ENCODE assay signal across 23 mouse cellular contexts in genomic region chr12:107771809-107772208, GRCm38 (mm10).
DNase-seq lines count a peak whose midpoint lies in the region; ATAC-seq lines count a peak whose summit lies in the region.
"Had no signal": no experiment of that assay in that cellular context is flagged by ENCODE, and none has a peak within 500 bp of the region (broad histone marks: within the 10 kb centered on the region; RNA-seq: fewer than 3 reads in every experiment).

No protein-coding gene starts in this region.

- no peak for DNase-seq in kidney, adult 11 months
- DNase-seq in kidney, postnatal 25 days: no peak
- peak; percentile 18 for DNase-seq in R1 (ENCODE audit: low read depth, low spot score)
- DNase-seq in induced T-regulatory cell, adult 2 months (ENCODE audit: low read depth): peak; percentile 23
- no peak for DNase-seq in thymus, postnatal 25 days
- DNase-seq: adrenal gland, adult 8-10 months; adrenal gland, postnatal 14 days; adrenal gland, postnatal 36 days; B cell, adult 2 months; cerebellum, adult 11-12 months; cerebellum, adult 2 months; cerebellum, adult 9-10 months; cerebellum, postnatal 10 days; cerebellum, postnatal 25 days had no signal

- no peaks in the 10 kb centered on the region for H3K27me3 ChIP-seq in kidney, embryonic 14.5 days (ENCODE audit: control insufficient read depth, insufficient read depth, low read length)
- no peaks in the 10 kb centered on the region for H3K27me3 ChIP-seq in kidney, embryonic 16.5 days (ENCODE audit: insufficient read depth, low read length)
- H3K27me3 ChIP-seq: CH12.LX; embryonic facial prominence, embryonic 12.5 days; forebrain, embryonic 13.5 days; forebrain, embryonic 15.5 days; Patski had no signal

- no peak overlapping the region for H3K4me2 ChIP-seq in kidney, embryonic 14.5 days (replicated peaks; ENCODE audit: low read depth, low read length)
- H3K4me2 ChIP-seq in kidney, embryonic 16.5 days (replicated peaks; ENCODE audit: low read depth, low read length): no peak overlapping the region
- H3K4me2 ChIP-seq: embryonic facial prominence, embryonic 12.5 days; forebrain, embryonic 13.5 days; forebrain, embryonic 15.5 days had no signal

- no peaks in the 10 kb centered on the region for H3K9me3 ChIP-seq in kidney, embryonic 14.5 days (ENCODE audit: control insufficient read depth, low read length)
- H3K9me3 ChIP-seq in kidney, embryonic 16.5 days (ENCODE audit: low read length): no peaks in the 10 kb centered on the region
- H3K9me3 ChIP-seq: embryonic facial prominence, embryonic 12.5 days; forebrain, embryonic 13.5 days; forebrain, embryonic 15.5 days had no signal

- no peaks in the 10 kb centered on the region for H3K4me1 ChIP-seq in kidney, embryonic 14.5 days (ENCODE audit: control insufficient read depth, insufficient read depth, low read length)
- no peaks in the 10 kb centered on the region for H3K4me1 ChIP-seq in kidney, embryonic 16.5 days (ENCODE audit: insufficient read depth, low read length)
- H3K4me1 ChIP-seq: embryonic facial prominence, embryonic 12.5 days had no signal

- no peak overlapping the region for H3K9ac ChIP-seq in kidney, embryonic 14.5 days (ENCODE audit: low read depth, low read length)
- no peak overlapping the region for H3K9ac ChIP-seq in kidney, embryonic 16.5 days (replicated peaks; ENCODE audit: low read length)
- H3K9ac ChIP-seq: embryonic facial prominence, embryonic 12.5 days; forebrain, embryonic 13.5 days; forebrain, embryonic 15.5 days had no signal

- ATAC-seq in kidney, embryonic 14.5 days (ENCODE audit: low FRiP score, low TSS enrichment): 0 out of 2 replicates have a peak, but pooled peaks have one; percentile 55
- peak; percentile 77 for ATAC-seq in kidney, embryonic 16.5 days (ENCODE audit: low FRiP score, low TSS enrichment)
- ATAC-seq: forebrain, embryonic 13.5 days; forebrain, embryonic 15.5 days; Patski had no signal

- no peak overlapping the region for H3K27ac ChIP-seq in kidney, embryonic 14.5 days (ENCODE audit: low read depth, low read length)
- H3K27ac ChIP-seq in kidney, embryonic 16.5 days (ENCODE audit: low read length): no peak overlapping the region
- H3K27ac ChIP-seq: embryonic facial prominence, embryonic 10.5 days; embryonic facial prominence, embryonic 12.5 days; forebrain, embryonic 13.5 days; forebrain, embryonic 15.5 days had no signal

- H3K36me3 ChIP-seq in kidney, embryonic 14.5 days (ENCODE audit: control insufficient read depth, insufficient read depth, low read length): no peaks in the 10 kb centered on the region
- H3K36me3 ChIP-seq in kidney, embryonic 16.5 days (ENCODE audit: insufficient read depth, low read length): no peaks in the 10 kb centered on the region
- H3K36me3 ChIP-seq: embryonic facial prominence, embryonic 10.5 days; embryonic facial prominence, embryonic 12.5 days; forebrain, embryonic 15.5 days; G1E had no signal

- no peak overlapping the region for H3K4me3 ChIP-seq in kidney, embryonic 14.5 days (ENCODE audit: low read length)
- no peak overlapping the region for H3K4me3 ChIP-seq in kidney, embryonic 16.5 days (ENCODE audit: low read length)
- H3K4me3 ChIP-seq: embryonic facial prominence, embryonic 10.5 days; embryonic facial prominence, embryonic 12.5 days; forebrain, embryonic 13.5 days; forebrain, embryonic 15.5 days had no signal

- 42% methylated on average over 3 of the region's 3 CpGs for WGBS in kidney, embryonic 14.5 days
- WGBS in kidney, embryonic 16.5 days: 28% methylated on average over 3 of the region's 3 CpGs

Comparison
In these comparisons a context has a peak if more than half of its experiments do, and no peak if none do; other contexts are left out.
1. DNase-seq: peak in R1 (single experiment) and induced T-regulatory cell, adult 2 months (single experiment); none in kidney, adult 11 months (single experiment), kidney, postnatal 25 days (0 of 2) and thymus, postnatal 25 days (single experiment).